Mouse (Mus musculus) liver, embryonic 11.5 days (tissue): Measurements from ENCODE around the gene Gm5901. TPM values are rescaled to one million over a fixed set of nuclear protein-coding genes. Genes with fewer than 3 reads are reported as not detected.

ENCODE experiments used
- ATAC-seq: fragments of 200-750 bp; cut with Nextera tagmentation; replicated peaks from 2 replicates; pipeline ENCODE4 v1.8.0; 2017; ENCODE audit warnings: moderate number of reproducible peaks, mild to moderate bottlenecking, moderate TSS enrichment, moderate library complexity; ENCODE audit not compliant: low FRiP score
- DNase-seq: peaks from one replicate; pipeline ENCODE4 v3.0.0-alpha.2; 2017; ENCODE audit warnings: low spot score
- H3K27ac ChIP-seq: fragments of 300-500 bp; sonication (generic); 2 replicates; pipeline ENCODE4 v1.5.1; 2014; ENCODE audit warnings: mild to moderate bottlenecking, low read depth, low read length, control low read depth
- H3K27me3 ChIP-seq: fragments of 300-500 bp; sonication (generic); replicated peaks from 2 replicates; pipeline ENCODE4 v1.6.1; 2014; ENCODE audit warnings: low read length, mixed read lengths; ENCODE audit not compliant: control insufficient read depth, insufficient read depth
- H3K36me3 ChIP-seq: fragments of 300-500 bp; sonication (generic); 2 replicates; pipeline ENCODE4 v1.6.1; 2014; ENCODE audit warnings: mild to moderate bottlenecking, low read length, moderate library complexity, mixed read lengths; ENCODE audit not compliant: control insufficient read depth, insufficient read depth
- H3K4me1 ChIP-seq: fragments of 300-500 bp; sonication (generic); replicated peaks from 2 replicates; pipeline ENCODE4 v1.6.1; 2014; ENCODE audit warnings: low read length, mixed read lengths; ENCODE audit not compliant: control insufficient read depth, insufficient read depth
- H3K4me2 ChIP-seq: fragments of 300-500 bp; sonication (generic); 2 replicates; pipeline ENCODE4 v1.6.1; 2014; ENCODE audit warnings: mild to moderate bottlenecking, control low read depth, moderate library complexity
- H3K4me3 ChIP-seq: fragments of 300-500 bp; sonication (generic); 2 replicates; pipeline ENCODE4 v1.5.1; 2014; ENCODE audit warnings: low read depth, low read length, control low read depth
- H3K9ac ChIP-seq: fragments of 300-500 bp; sonication (generic); 2 replicates; pipeline ENCODE4 v1.6.1; 2014; ENCODE audit warnings: low read depth, low read length, control low read depth
- H3K9me3 ChIP-seq: fragments of 300-500 bp; sonication (generic); 2 replicates; pipeline ENCODE4 v1.6.1; 2016; ENCODE audit warnings: low read length, inconsistent platforms, mixed read lengths; ENCODE audit not compliant: control insufficient read depth
- WGBS: fragments of 180-500 bp; shearing (Covaris S2); extraction: QIAGEN DNeasy Blood & Tissue Kit; methylation state at CpG from one replicate; pipeline ENCODE4 v1.1.7; 2014; 5-methylcytosine and 5-hydroxymethylcytosine counted together
- polyA plus RNA-seq: library from polyadenylated mRNA; unstranded; fragments of >200 nt; fragmentation: Nextera tagmentation; extraction: Ambion mirVana; gene quantifications from 2 replicates; pipeline ENCODE4 v1.2.1, GENCODE M21; 2014

Gene Gm5901
- polyA plus RNA-seq, 1 experiment from 2014 or later: not detected

- Histone ChIP-seq H3K4me2 (no peak within 1 kb of the TSS), H3K36me3 (no peaks in the 10 kb centered on the region), H3K9me3 (no peaks in the 10 kb centered on the region), H3K27me3 (no peaks in the 10 kb centered on the region), H3K9ac (no peak within 1 kb of the TSS), H3K4me3 (no peak within 1 kb of the TSS), H3K27ac (no peak within 1 kb of the TSS), H3K4me1 (no peaks in the 10 kb centered on the region)
- ATAC-seq (no peak), DNase-seq (no peak)
- 92% methylated on average over 1 of the region's 1 CpGs for WGBS
These were observed 6.9 kb upstream of the Gm5901 start, which contains the start of gene Olfr692 for GRCm38 (mm10) chr7:105367930-105368329. TSS of gene Olfr692 (plus strand) at chr7:105368230.

GRCm38 (mm10) chr7:105368521-105368920 lies 6.3 kb upstream of the Gm5901 start:
- 79% methylated on average over 4 of the region's 4 CpGs for WGBS
- Histone ChIP-seq H3K27me3 (no peaks in the 10 kb centered on the region), H3K4me3 (no peak overlapping the region), H3K9ac (no peak overlapping the region), H3K4me2 (no peak overlapping the region), H3K4me1 (no peaks in the 10 kb centered on the region), H3K9me3 (no peaks in the 10 kb centered on the region), H3K36me3 (no peaks in the 10 kb centered on the region), H3K27ac (no peak overlapping the region)
- no peak for ATAC-seq
- no peak for DNase-seq

- ATAC-seq: no peak
- 64% methylated on average over 1 of the region's 1 CpGs for WGBS
- peaks cover 8% of the 10 kb centered on the region for H3K36me3 ChIP-seq
These were observed 1.9 kb upstream of the Gm5901 start for GRCm38 (mm10) chr7:105372912-105373311.

GRCm38 (mm10) chr7:105373509-105373908 lies 1.3 kb upstream of the Gm5901 start:
- no peaks in the 10 kb centered on the region for H3K9me3 ChIP-seq
- H3K27me3 ChIP-seq: no peaks in the 10 kb centered on the region
- no peak overlapping the region for H3K4me3 ChIP-seq
- H3K4me2 ChIP-seq: no peak overlapping the region
- H3K36me3 ChIP-seq: peaks cover 10% of the 10 kb centered on the region
- H3K4me1 ChIP-seq: no peaks in the 10 kb centered on the region
- DNase-seq (no peak), ATAC-seq (no peak)
- no peak overlapping the region for H3K27ac ChIP-seq
- 61% methylated on average over 4 of the region's 4 CpGs for WGBS
- H3K9ac ChIP-seq: no peak overlapping the region

More at GRCm38 (mm10) chr7:105372912-105373311, 1.9 kb upstream of the Gm5901 start:
- Histone ChIP-seq H3K9ac (no peak overlapping the region), H3K4me3 (no peak overlapping the region), H3K4me1 (no peaks in the 10 kb centered on the region), H3K27ac (no peak overlapping the region), H3K27me3 (no peaks in the 10 kb centered on the region), H3K9me3 (no peaks in the 10 kb centered on the region), H3K4me2 (no peak overlapping the region)
- DNase-seq: no peak

- ATAC-seq: no peak
- H3K4me3 ChIP-seq: no peak overlapping the region
- H3K4me1 ChIP-seq: no peaks in the 10 kb centered on the region
- DNase-seq: no peak
- H3K4me2 ChIP-seq: no peak overlapping the region
- no peak overlapping the region for H3K27ac ChIP-seq
- WGBS: 91% methylated on average over 3 of the region's 3 CpGs
- peaks cover 14% of the 10 kb centered on the region for H3K36me3 ChIP-seq
- no peaks in the 10 kb centered on the region for H3K27me3 ChIP-seq
- no peaks in the 10 kb centered on the region for H3K9me3 ChIP-seq
- H3K9ac ChIP-seq: no peak overlapping the region
These were observed 862 bp upstream of the Gm5901 start for GRCm38 (mm10) chr7:105373976-105374375.

GRCm38 (mm10) chr7:105380329-105380728 lies 5.5 kb downstream of the Gm5901 start:
- 89% methylated on average over 3 of the region's 3 CpGs for WGBS
- Histone ChIP-seq H3K36me3 (peaks cover 42% of the 10 kb centered on the region), H3K4me1 (no peaks in the 10 kb centered on the region), H3K9ac (no peak overlapping the region), H3K27ac (no peak overlapping the region), H3K4me3 (no peak overlapping the region), H3K27me3 (no peaks in the 10 kb centered on the region), H3K9me3 (no peaks in the 10 kb centered on the region), H3K4me2 (no peak overlapping the region)
- DNase-seq (no peak), ATAC-seq (no peak)

- H3K36me3 ChIP-seq: peaks cover 28% of the 10 kb centered on the region
- H3K27ac ChIP-seq: no peak overlapping the region
- H3K4me3 ChIP-seq: no peak overlapping the region
- H3K9ac ChIP-seq: no peak overlapping the region
- no peak for ATAC-seq
- no peak overlapping the region for H3K4me2 ChIP-seq
- 88% methylated on average over 2 of the region's 2 CpGs for WGBS
- DNase-seq: no peak
- no peaks in the 10 kb centered on the region for H3K27me3 ChIP-seq
- H3K4me1 ChIP-seq: no peaks in the 10 kb centered on the region
- H3K9me3 ChIP-seq: no peaks in the 10 kb centered on the region
These were observed 12.9 kb downstream of the Gm5901 start for GRCm38 (mm10) chr7:105387696-105388095.

- no peak overlapping the region for H3K9ac ChIP-seq
- no peaks in the 10 kb centered on the region for H3K27me3 ChIP-seq
- H3K4me1 ChIP-seq: no peaks in the 10 kb centered on the region
- no peak overlapping the region for H3K4me2 ChIP-seq
- H3K27ac ChIP-seq: no peak overlapping the region
- ATAC-seq: no peak
- H3K4me3 ChIP-seq: no peak overlapping the region
- 91% methylated on average over 2 of the region's 2 CpGs for WGBS
- no peak for DNase-seq
- peaks cover 12% of the 10 kb centered on the region for H3K36me3 ChIP-seq
- no peaks in the 10 kb centered on the region for H3K9me3 ChIP-seq
These were observed 15.4 kb downstream of the Gm5901 start for GRCm38 (mm10) chr7:105390236-105390635.

GRCm38 (mm10) chr7:105394606-105395005 lies 19.8 kb downstream of the Gm5901 start:
- Histone ChIP-seq H3K36me3 (peaks cover 4% of the 10 kb centered on the region), H3K27me3 (no peaks in the 10 kb centered on the region), H3K9me3 (no peaks in the 10 kb centered on the region), H3K27ac (no peak overlapping the region), H3K4me2 (no peak overlapping the region), H3K9ac (no peak overlapping the region), H3K4me3 (no peak overlapping the region), H3K4me1 (peaks cover 7% of the 10 kb centered on the region; the same call in 1 of the 2 replicates)
- no peak for DNase-seq
- 89% methylated on average over 1 of the region's 1 CpGs for WGBS
- no peak for ATAC-seq
